Mouse (Mus musculus): ENCODE measurements around the gene AI413582. TPM values are rescaled to one million over a fixed set of nuclear protein-coding genes. Genes with fewer than 3 reads are reported as not detected.

The AI413582 gene
- 25.3 and 39.1 TPM in 2 replicates for polyA plus RNA-seq (2015; fragmentation: Nextera tagmentation; extraction: Ambion mirVana)

DNA sequence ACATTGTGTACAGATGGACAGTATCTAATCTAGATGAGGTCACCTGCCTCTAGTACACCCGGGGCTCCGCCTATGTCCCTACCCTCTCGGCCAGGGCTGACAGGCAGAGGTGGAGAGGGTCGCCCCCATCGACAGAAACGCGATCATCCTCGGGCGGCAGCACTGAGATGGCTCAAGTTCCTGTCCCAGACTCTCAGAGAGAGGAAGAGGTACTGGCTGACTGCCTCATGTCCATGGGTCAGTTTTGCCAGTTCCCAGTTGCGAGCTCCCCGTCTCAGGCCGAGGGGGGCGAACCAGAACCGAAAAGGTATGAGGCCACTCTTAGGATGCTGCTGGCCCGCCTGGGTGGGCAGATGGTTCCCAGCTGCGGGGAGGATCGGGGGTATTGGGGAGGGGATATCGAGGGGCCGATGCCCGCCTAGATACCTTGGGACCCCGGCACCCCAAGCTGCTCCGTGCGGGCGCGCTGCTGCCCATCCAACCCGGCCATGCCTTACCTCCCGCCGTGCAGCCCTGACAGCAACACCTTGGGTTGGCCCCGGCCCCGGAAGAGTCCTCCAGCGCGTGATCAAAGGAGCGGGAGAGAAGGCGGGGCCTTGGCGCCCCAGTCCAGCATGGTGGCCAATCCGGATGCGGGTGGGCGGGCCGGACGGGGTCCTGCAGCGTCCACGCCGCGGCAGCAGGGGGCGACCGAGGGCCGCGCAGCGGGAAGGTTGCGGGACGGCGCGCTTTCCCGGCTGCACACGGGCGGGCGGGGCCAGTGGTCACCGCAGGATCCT is at the start of gene AI413582:
Gene AI413582 (minus strand): TSS at position 594 of the 779 bp plus-strand sequence.

DNA sequence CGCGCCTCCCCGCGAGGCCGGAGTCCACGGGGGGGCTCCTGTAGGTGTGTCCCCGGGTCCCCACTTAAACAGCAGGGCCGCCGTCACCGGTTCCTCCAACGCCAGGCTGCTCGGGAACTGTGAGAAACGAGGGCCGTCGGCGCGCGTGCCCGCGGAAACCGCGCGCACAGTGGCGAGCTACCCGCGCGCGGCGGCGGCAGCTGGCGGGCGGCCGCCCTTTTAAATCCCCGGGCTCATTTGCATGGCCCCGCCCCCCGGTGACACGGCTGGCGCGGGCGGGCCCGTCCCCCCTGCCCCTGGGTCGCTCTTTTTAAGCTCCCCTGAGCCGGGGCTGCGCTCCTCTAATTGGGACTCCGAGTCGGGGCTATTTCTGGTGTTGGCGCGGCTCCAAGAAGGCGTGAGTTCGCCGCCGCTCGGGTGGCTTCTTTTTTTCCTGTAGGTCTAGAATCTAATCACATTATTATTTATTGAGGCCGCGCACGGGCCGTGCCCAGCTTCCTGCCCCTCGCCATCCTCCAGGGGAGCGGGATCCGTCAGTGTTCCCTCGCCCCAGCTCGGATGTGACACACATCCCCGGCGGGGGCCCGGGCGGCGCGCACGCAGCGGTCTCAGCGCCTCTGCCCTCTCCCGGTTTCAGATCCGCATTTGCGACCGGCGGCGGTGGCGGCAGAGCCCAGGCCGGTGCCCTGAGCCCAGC is 9.1 kb downstream of the AI413582 start, which contains the start of gene Hmga1:
Gene Hmga1 (plus strand): TSS at position 183 of the 697 bp plus-strand sequence.

DNA sequence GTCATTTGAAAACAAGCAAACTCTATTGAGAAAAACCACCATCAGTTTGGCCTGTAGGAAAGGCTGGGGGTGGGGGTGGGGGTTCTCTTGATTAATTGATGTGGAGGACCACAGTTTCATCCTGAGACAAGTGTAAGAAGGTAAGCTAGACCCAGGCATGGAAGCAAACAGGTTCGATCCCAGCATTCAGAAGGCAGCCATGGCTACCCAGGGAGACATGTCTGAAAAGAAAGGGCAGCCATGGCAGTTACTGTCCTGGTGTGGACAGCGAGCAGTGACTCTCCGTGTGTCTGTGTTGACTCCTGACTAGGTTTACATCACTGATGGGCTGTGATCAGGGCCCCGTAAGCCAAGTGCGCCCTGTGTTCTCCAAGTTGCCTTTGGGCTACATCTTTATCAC is 44.3 kb downstream of the AI413582 start, which contains the start of gene Grm4:
Gene Grm4 (minus strand): TSS at position 101 of the 400 bp plus-strand sequence.

Other genes starting within 250 kb of the AI413582 start
- not detected in 2 replicates for gene Grm4, start 44.4 kb downstream of the AI413582 start, polyA plus RNA-seq (2015; fragmentation: Nextera tagmentation; extraction: Ambion mirVana)
- 75.4 and 76.9 TPM in 2 replicates for gene Hmga1, start 9.3 kb downstream of the AI413582 start, polyA plus RNA-seq (2015; fragmentation: Nextera tagmentation; extraction: Ambion mirVana)
- gene Nudt3, start 57.7 kb upstream of the AI413582 start, polyA plus RNA-seq (2015; fragmentation: Nextera tagmentation; extraction: Ambion mirVana), result 48.3 and 49.0 TPM in 2 replicates
- gene RPS10-NUDT3, start 69.5 kb upstream of the AI413582 start, polyA plus RNA-seq (2015; fragmentation: Nextera tagmentation; extraction: Ambion mirVana), result not detected in 2 replicates
- 728 and 735 TPM in 2 replicates for gene Rps10, start 70.9 kb upstream of the AI413582 start, polyA plus RNA-seq (2015; fragmentation: Nextera tagmentation; extraction: Ambion mirVana)
- 0.39 and 0.91 TPM in 2 replicates for gene Pacsin1, start 89.8 kb upstream of the AI413582 start, polyA plus RNA-seq (2015; fragmentation: Nextera tagmentation; extraction: Ambion mirVana)
- 0.15 TPM in 1 of 2 replicates, not detected in the other for gene Spdef, start 163.2 kb upstream of the AI413582 start, polyA plus RNA-seq (2015; fragmentation: Nextera tagmentation; extraction: Ambion mirVana)

Measured in urinary bladder, postnatal 0 days (tissue).